17 mouse cellular contexts compared by ENCODE assay signal in the genomic region with DNA sequence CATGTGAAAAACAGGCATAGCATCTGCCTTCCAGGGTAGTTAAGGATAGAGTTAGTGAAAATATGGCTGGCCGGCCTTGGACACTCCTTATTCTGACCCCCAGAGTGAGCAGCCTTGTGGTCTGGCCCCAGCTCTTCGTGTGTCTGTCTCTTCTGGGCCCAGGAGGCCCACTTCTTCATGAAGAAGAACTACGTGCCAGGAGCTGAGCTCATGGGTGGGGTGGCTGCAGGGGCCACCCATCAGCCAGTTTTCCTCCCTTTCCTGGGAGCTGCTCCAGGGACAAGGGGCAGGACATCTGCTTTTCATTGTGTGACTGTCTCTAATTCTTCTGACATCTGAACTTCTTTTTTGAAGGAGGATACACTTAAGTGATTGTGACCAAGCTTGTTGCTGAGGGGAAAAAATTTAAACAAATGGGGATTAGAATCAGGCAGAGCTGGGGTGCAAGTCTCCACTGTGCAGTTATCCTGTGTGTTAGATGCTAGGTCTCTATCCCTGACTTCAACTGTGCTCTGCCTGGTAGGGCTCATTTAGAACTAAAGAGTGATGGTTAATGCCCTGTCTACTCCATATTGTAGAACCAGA. TPM values are rescaled to one million over a fixed set of nuclear protein-coding genes. Genes with fewer than 3 reads are reported as not detected.
A peak's percentile ranks its signal among the peaks of the same experiment; 100 is the strongest.
DNase-seq lines count a peak whose midpoint lies in the region; ATAC-seq and TF ChIP-seq lines count a peak whose summit lies in the region.
"Had no signal": no experiment of that assay in that cellular context is flagged by ENCODE, and none has a peak within 500 bp of the region (broad histone marks: within the 10 kb centered on the region; RNA-seq: fewer than 3 reads in every experiment).

No protein-coding gene starts in this region.

- no peak overlapping the region for H3K4me3 ChIP-seq in embryonic facial prominence, embryonic 13.5 days
- no peak overlapping the region for H3K4me3 ChIP-seq in embryonic facial prominence, embryonic 10.5 days
- H3K4me3 ChIP-seq in stomach, postnatal 0 days (ENCODE audit: low read depth, low read length), result no peak overlapping the region
- H3K4me3 ChIP-seq: forebrain, embryonic 12.5 days; layer of hippocampus, adult 2 months had no signal

- TF ChIP-seq EP300 in stomach, postnatal 0 days (optimal IDR thresholded peaks at IDR 0.05), result no peak

- H3K4me2 ChIP-seq in embryonic facial prominence, embryonic 13.5 days, result no peak overlapping the region
- H3K4me2 ChIP-seq in stomach, postnatal 0 days (replicated peaks; ENCODE audit: low read depth), result no peak overlapping the region
- H3K4me2 ChIP-seq: forebrain, embryonic 12.5 days; lung, embryonic 14.5 days had no signal

- no peaks in the 10 kb centered on the region for H3K27me3 ChIP-seq in embryonic facial prominence, embryonic 13.5 days
- H3K27me3 ChIP-seq in embryonic facial prominence, embryonic 10.5 days (replicated peaks; ENCODE audit: low read depth, poor library complexity, severe bottlenecking), result no peaks in the 10 kb centered on the region
- H3K27me3 ChIP-seq in stomach, postnatal 0 days (ENCODE audit: control insufficient read depth, insufficient read depth, low read length), result no peaks in the 10 kb centered on the region
- H3K27me3 ChIP-seq: forebrain, embryonic 12.5 days had no signal

- H3K9ac ChIP-seq in embryonic facial prominence, embryonic 13.5 days, result no peak overlapping the region
- H3K9ac ChIP-seq in stomach, postnatal 0 days (ENCODE audit: low read length), result no peak overlapping the region
- H3K9ac ChIP-seq: forebrain, embryonic 12.5 days; lung, embryonic 14.5 days had no signal

- no peak for DNase-seq in embryonic facial prominence, embryonic 10.5 days (ENCODE audit: low spot score)
- DNase-seq in urinary bladder, adult 2 months (ENCODE audit: low spot score), result peak; percentile 18
- no peak for DNase-seq in urinary bladder, postnatal 10 days (ENCODE audit: low spot score)
- peak; percentile 32 to 48 for DNase-seq in gastrocnemius, postnatal 4 days (ENCODE audit: low spot score in 2 of 2)
- no peak for DNase-seq in stomach, postnatal 0 days (ENCODE audit: low spot score)
- DNase-seq in natural killer cell, adult 2 months (ENCODE audit: low spot score in 2 of 2), result no peak
- DNase-seq in embryo, embryonic 11 days, result no peak
- DNase-seq: cerebellum, adult 8-10 months; kidney, adult 18-20 months; lung, embryonic 14.5 days; midbrain, embryonic 14.5 days had no signal

- ATAC-seq in embryonic facial prominence, embryonic 13.5 days (ENCODE audit: insufficient number of reproducible peaks, insufficient read depth, low FRiP score, low TSS enrichment, low read depth), result no peak
- no peak for ATAC-seq in stomach, postnatal 0 days (ENCODE audit: low FRiP score, low TSS enrichment)

- H3K9me3 ChIP-seq in embryonic facial prominence, embryonic 13.5 days, result no peaks in the 10 kb centered on the region
- H3K9me3 ChIP-seq in embryonic facial prominence, embryonic 10.5 days, result no peaks in the 10 kb centered on the region
- no peaks in the 10 kb centered on the region for H3K9me3 ChIP-seq in stomach, postnatal 0 days (ENCODE audit: control insufficient read depth, low read length)
- H3K9me3 ChIP-seq: forebrain, embryonic 12.5 days had no signal

- TF ChIP-seq CTCF in stomach, postnatal 0 days (IDR thresholded peaks at IDR 0.05; ENCODE audit: low read depth), result no peak

- no peaks in the 10 kb centered on the region for H3K36me3 ChIP-seq in embryonic facial prominence, embryonic 13.5 days
- H3K36me3 ChIP-seq in embryonic facial prominence, embryonic 10.5 days (replicated peaks), result no peaks in the 10 kb centered on the region
- no peaks in the 10 kb centered on the region for H3K36me3 ChIP-seq in stomach, postnatal 0 days (ENCODE audit: control insufficient read depth, insufficient read depth, low read length)
- H3K36me3 ChIP-seq: forebrain, embryonic 12.5 days had no signal

- H3K27ac ChIP-seq in embryonic facial prominence, embryonic 13.5 days, result peak overlapping the region; percentile 55
- H3K27ac ChIP-seq in embryonic facial prominence, embryonic 10.5 days (replicated peaks), result no peak overlapping the region
- H3K27ac ChIP-seq in stomach, postnatal 0 days (replicated peaks), result peak overlapping the region; percentile 83
- H3K27ac ChIP-seq: forebrain, embryonic 12.5 days had no signal

- WGBS in embryonic facial prominence, embryonic 13.5 days, result 57% methylated on average over 3 of the region's 3 CpGs
- WGBS in embryonic facial prominence, embryonic 10.5 days, result 66% methylated on average over 3 of the region's 3 CpGs
- WGBS in stomach, postnatal 0 days, result 53% methylated on average over 3 of the region's 3 CpGs

- H3K4me1 ChIP-seq in embryonic facial prominence, embryonic 13.5 days, result peaks cover 32% of the 10 kb centered on the region
- H3K4me1 ChIP-seq in embryonic facial prominence, embryonic 10.5 days, result peaks cover 26% of the 10 kb centered on the region
- H3K4me1 ChIP-seq in stomach, postnatal 0 days (replicated peaks; ENCODE audit: control insufficient read depth, insufficient read depth), result peaks cover 16% of the 10 kb centered on the region
- H3K4me1 ChIP-seq: forebrain, embryonic 12.5 days had no signal

RNA-seq across cellular contexts. Expression of a gene that starts 17.4 kb away (rescaled TPM):
- not detected in 2 replicates for polyA plus RNA-seq in embryonic facial prominence, embryonic 13.5 days (2015; fragmentation: Nextera tagmentation; extraction: Ambion mirVana)
- polyA plus RNA-seq in embryonic facial prominence, embryonic 10.5 days (2016; fragmentation: Nextera tagmentation; extraction: Ambion mirVana), result not detected in 2 replicates
- polyA plus RNA-seq in urinary bladder, adult 2 months (2012; rRNA removed), result 0.23 TPM in 1 of 2 replicates, not detected in the other
- total RNA-seq in gastrocnemius, postnatal 4 days (2021), result 1 to 10 TPM; 1.7 to 5.3 TPM
- polyA plus RNA-seq in stomach, postnatal 0 days (2015; fragmentation: Nextera tagmentation; extraction: Ambion mirVana), result 10.8 and 12.6 TPM in 2 replicates
- total RNA-seq: layer of hippocampus, adult 2 months; left cerebral cortex, adult 8-10 months; liver, adult 2 months had no signal
- polyA plus RNA-seq: forebrain, embryonic 12.5 days; hindbrain, embryonic 11.5 days; lung, embryonic 14.5 days; midbrain, embryonic 14.5 days had no signal

RNA-seq across cellular contexts. Expression of a gene that starts 30.2 kb away (rescaled TPM):
- 15.9 and 17.4 TPM in 2 replicates for polyA plus RNA-seq in embryonic facial prominence, embryonic 13.5 days (2015; fragmentation: Nextera tagmentation; extraction: Ambion mirVana)
- 15.6 and 18.4 TPM in 2 replicates for polyA plus RNA-seq in embryonic facial prominence, embryonic 10.5 days (2016; fragmentation: Nextera tagmentation; extraction: Ambion mirVana)
- 2.7 and 4.5 TPM in 2 replicates for polyA plus RNA-seq in urinary bladder, adult 2 months (2012; rRNA removed)
- 10 to 100 TPM; 11.5 to 14.4 TPM for total RNA-seq in gastrocnemius, postnatal 4 days (2021)
- polyA plus RNA-seq in stomach, postnatal 0 days (2015; fragmentation: Nextera tagmentation; extraction: Ambion mirVana), result 6.9 and 7.5 TPM in 2 replicates

Comparison
In these comparisons a context has a peak if more than half of its experiments do, and no peak if none do; other contexts are left out.
1. DNase-seq: peak in urinary bladder, adult 2 months (single experiment) and gastrocnemius, postnatal 4 days (2 of 2); none in embryonic facial prominence, embryonic 10.5 days (single experiment), urinary bladder, postnatal 10 days (single experiment), stomach, postnatal 0 days (single experiment), natural killer cell, adult 2 months (0 of 2) and embryo, embryonic 11 days (single experiment).